ENCODE assay signal across 26 mouse cellular contexts in the genomic region with DNA sequence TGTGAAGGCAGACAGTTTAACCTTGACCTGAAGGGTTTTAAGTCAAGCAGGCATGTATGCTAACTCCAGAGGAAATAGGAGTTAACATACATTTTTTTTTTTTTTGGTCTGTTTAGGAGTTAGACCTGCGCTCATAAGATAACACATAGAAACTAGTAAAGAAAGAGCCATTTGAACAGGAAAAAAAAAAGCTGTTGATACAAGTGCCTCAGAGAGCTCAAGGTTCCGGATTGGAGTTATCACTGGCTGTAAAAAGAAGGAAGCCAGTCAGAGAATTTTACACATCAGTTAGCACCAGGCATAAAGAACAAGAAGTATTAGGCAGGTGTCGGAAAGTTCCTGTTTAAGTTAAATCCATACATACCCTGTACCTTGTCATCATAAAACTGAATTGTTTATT.
"Had no signal": no experiment of that assay in that cellular context is flagged by ENCODE, and none has a peak within 500 bp of the region (broad histone marks: within the 10 kb centered on the region; RNA-seq: fewer than 3 reads in every experiment).

No protein-coding gene starts in this region.

- DNase-seq: gastrocnemius, postnatal 14 days; gastrocnemius, postnatal 36 days; heart, adult 2 months; heart, postnatal 14 days; heart, postnatal 36 days; kidney, adult 11 months; kidney, adult 2 months; kidney, adult 9 months; kidney, postnatal 14 days; kidney, postnatal 36 days; layer of hippocampus, adult 9-11 months; liver; liver, embryonic 13.5 days had no signal

- H3K27me3 ChIP-seq: heart, embryonic 13.5 days; heart, embryonic 15.5 days; hindbrain, embryonic 13.5 days; hindbrain, embryonic 15.5 days; kidney, embryonic 15.5 days; limb, embryonic 12.5 days; liver, embryonic 13.5 days; liver, embryonic 15.5 days had no signal

- H3K4me3 ChIP-seq: heart, adult 2 months; heart, embryonic 13.5 days; heart, embryonic 15.5 days; hindbrain, embryonic 13.5 days; hindbrain, embryonic 15.5 days; kidney, embryonic 15.5 days; left cerebral cortex, adult 2 months; limb, embryonic 10.5 days; limb, embryonic 12.5 days; liver, embryonic 13.5 days; liver, embryonic 15.5 days had no signal

- H3K9ac ChIP-seq: heart, embryonic 13.5 days; heart, embryonic 15.5 days; hindbrain, embryonic 13.5 days; hindbrain, embryonic 15.5 days; kidney, embryonic 15.5 days; limb, embryonic 12.5 days; liver, embryonic 13.5 days; liver, embryonic 15.5 days had no signal

- H3K9me3 ChIP-seq: heart, embryonic 13.5 days; heart, embryonic 15.5 days; hindbrain, embryonic 13.5 days; hindbrain, embryonic 15.5 days; kidney, embryonic 15.5 days; limb, embryonic 10.5 days; limb, embryonic 12.5 days; liver, embryonic 13.5 days; liver, embryonic 15.5 days had no signal

- H3K4me1 ChIP-seq: heart, embryonic 13.5 days; heart, embryonic 15.5 days; hindbrain, embryonic 13.5 days; hindbrain, embryonic 15.5 days; limb, embryonic 10.5 days; limb, embryonic 12.5 days; liver, embryonic 13.5 days; liver, embryonic 15.5 days had no signal

- H3K36me3 ChIP-seq: heart, embryonic 13.5 days; heart, embryonic 15.5 days; hindbrain, embryonic 13.5 days; hindbrain, embryonic 15.5 days; kidney, embryonic 15.5 days; limb, embryonic 10.5 days; limb, embryonic 12.5 days; liver, embryonic 13.5 days; liver, embryonic 15.5 days had no signal

- H3K4me2 ChIP-seq: heart, embryonic 11.5 days; heart, embryonic 13.5 days; heart, embryonic 15.5 days; hindbrain, embryonic 13.5 days; hindbrain, embryonic 15.5 days; kidney, embryonic 15.5 days; limb, embryonic 12.5 days; liver, embryonic 11.5 days; liver, embryonic 13.5 days; liver, embryonic 15.5 days had no signal

- ATAC-seq: hindbrain, postnatal 0 days had no signal

- H3K27ac ChIP-seq: heart, adult 2 months; heart, embryonic 13.5 days; heart, embryonic 15.5 days; hindbrain, embryonic 13.5 days; hindbrain, embryonic 15.5 days; hindbrain, postnatal 0 days; kidney, embryonic 15.5 days; kidney, postnatal 0 days; left cerebral cortex, adult 2 months; limb, embryonic 10.5 days; limb, embryonic 12.5 days; liver, embryonic 13.5 days; liver, embryonic 15.5 days had no signal
